Mouse (Mus musculus) heart, postnatal 0 days (tissue): ENCODE measurements around the gene Zcchc9.

Experiments
- CTCF ChIP-seq: IDR thresholded peaks from 2 replicates; pipeline ENCODE4 v1.5.1; 2016; ENCODE audit warnings: antibody characterized with exemption, control low read depth, low read depth
- EP300 ChIP-seq: IDR thresholded peaks from 2 replicates; pipeline ENCODE4 v1.6.1; 2016; ENCODE audit warnings: antibody characterized with exemption, low read depth

DNA sequence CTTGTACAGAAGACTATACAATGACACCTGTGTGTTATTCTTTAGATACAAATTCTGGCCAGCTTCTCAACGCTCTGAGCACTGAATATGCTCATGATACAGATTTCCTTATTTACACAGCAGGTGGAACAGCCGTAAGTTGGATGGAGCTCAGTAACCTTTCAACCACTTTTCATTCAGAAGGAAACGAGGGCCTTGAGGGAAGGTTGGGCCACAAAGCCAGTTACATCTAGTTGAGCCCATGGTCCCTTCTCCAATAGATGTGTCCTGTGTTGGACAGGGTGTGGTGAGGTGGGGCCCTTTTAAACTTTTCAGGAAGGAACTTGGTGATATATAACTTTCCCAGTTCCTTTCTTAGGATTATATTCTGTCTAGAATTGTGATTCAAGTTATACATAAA is 46.9 kb upstream of the Zcchc9 start:
- no peak for TF ChIP-seq CTCF
- no peak for TF ChIP-seq EP300
